Mouse (Mus musculus) naive thymus-derived CD4-positive, alpha-beta T cell, adult 5 months (primary cell): ENCODE data around the gene Prkg2. TPM values are rescaled to one million over a fixed set of nuclear protein-coding genes. Genes with fewer than 3 reads are reported as not detected.

Experiments
- polyA plus RNA-seq: library from polyadenylated mRNA; unstranded; fragments of 100-300 nt; shearing (Covaris generic); gene quantifications from one replicate; pipeline ENCODE4 v1.2.1, GENCODE M21; 2017

Gene Prkg2
- polyA plus RNA-seq, result 0.20 TPM

DNA sequence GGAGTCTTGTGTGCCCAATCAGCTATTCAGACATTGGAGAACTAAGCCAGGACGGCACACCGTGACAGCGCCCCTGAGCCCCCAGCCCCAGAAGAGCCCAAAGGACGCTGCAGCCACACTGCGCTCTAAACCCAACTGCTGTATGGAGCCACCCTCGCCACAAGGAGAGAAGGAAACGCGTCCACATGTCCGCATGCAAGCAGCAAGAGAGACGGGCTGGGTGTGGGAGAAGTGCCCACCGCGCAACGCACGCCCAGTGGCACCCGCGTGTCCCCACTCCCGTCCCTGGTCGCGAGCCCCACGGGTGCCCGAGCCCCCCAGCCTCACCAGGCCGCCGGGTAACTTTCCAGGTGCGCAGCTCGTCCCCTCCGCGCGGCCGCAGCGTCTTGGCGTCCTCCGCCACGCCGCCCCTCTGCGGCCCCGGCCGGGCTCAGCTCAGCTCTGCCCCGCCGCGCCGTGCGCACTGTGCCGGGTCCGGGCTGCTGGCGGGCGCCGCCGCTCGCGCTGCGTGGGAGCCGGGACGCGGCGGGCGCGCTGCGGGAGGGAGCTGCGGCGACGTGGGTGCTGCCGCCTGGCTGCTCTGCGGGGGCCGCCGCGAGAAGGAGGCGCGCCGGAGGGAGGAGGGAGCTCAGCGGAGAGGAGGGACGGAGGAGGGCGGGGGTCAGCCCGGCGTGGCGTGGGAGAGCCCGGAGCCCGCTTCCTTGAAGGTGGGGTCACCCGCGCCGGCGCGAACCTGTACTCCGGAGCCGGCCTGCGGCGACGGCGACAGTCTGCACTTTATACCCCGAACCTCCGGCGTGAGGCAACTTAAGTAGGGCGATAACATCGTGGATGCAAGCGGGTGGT is at the start of gene Prkg2:
Gene Prkg2, minus strand, starts transcription at position 756 of the 846 bp plus-strand sequence.

Other genes with a start within 250 kb of the Prkg2 start
- gene Bmp3, start 182.9 kb downstream of the Prkg2 start, polyA plus RNA-seq, result not detected